Mouse (Mus musculus): ENCODE results near the gene Cblc.
A peak's percentile ranks its signal among the peaks of the same experiment; 100 is the strongest.
"Not testable (repeated sequence)": the region's sequence is repeated elsewhere in the genome, so short reads cannot be mapped to it uniquely, and the experiment has no call there.

Gene Cblc

GRCm38 (mm10) chr7:19818875-19819274 is 22.3 kb upstream of the Cblc start:
- no peak for DNase-seq (ENCODE audit: low spot score in 2 of 2)

- DNase-seq (ENCODE audit: low spot score in 2 of 2): no peak
Measured at GRCm38 (mm10) chr7:19818440-19818839, 21.8 kb upstream of the Cblc start.

GRCm38 (mm10) chr7:19817382-19818105 is 20.9 kb upstream of the Cblc start:
- DNase-seq (ENCODE audit: low spot score in 2 of 2): peak; percentile 64 to 72

- DNase-seq (ENCODE audit: low spot score in 2 of 2): peak; percentile 72 to 77
Measured at GRCm38 (mm10) chr7:19816224-19816771, 19.7 kb upstream of the Cblc start.

GRCm38 (mm10) chr7:19815296-19816223 is 19.0 kb upstream of the Cblc start:
- no peak for DNase-seq (ENCODE audit: low spot score in 2 of 2)

- DNase-seq (ENCODE audit: low spot score in 2 of 2): no peak
Measured at GRCm38 (mm10) chr7:19813579-19814122, 17.0 kb upstream of the Cblc start.

- DNase-seq (ENCODE audit: low spot score in 2 of 2): no peak
Measured at GRCm38 (mm10) chr7:19813161-19813560, 16.6 kb upstream of the Cblc start.

GRCm38 (mm10) chr7:19811114-19811513 is 14.5 kb upstream of the Cblc start:
- peak; percentile 41 to 63 for DNase-seq (ENCODE audit: low spot score in 2 of 2)

- DNase-seq (ENCODE audit: low spot score in 2 of 2): no peak
Measured at GRCm38 (mm10) chr7:19809369-19809768, 12.8 kb upstream of the Cblc start.

GRCm38 (mm10) chr7:19806356-19806969 is 9.9 kb upstream of the Cblc start:
- DNase-seq (ENCODE audit: low spot score in 2 of 2): no peak

GRCm38 (mm10) chr7:19802995-19803394 is 6.4 kb upstream of the Cblc start:
- peak; percentile 41 to 70 for DNase-seq (ENCODE audit: low spot score in 2 of 2)

GRCm38 (mm10) chr7:19800764-19801163 is 4.2 kb upstream of the Cblc start:
- no peak for DNase-seq (ENCODE audit: low spot score in 2 of 2)

- DNase-seq (ENCODE audit: low spot score in 2 of 2): no peak
Measured at GRCm38 (mm10) chr7:19796254-19796653, 355 bp downstream of the Cblc start.

GRCm38 (mm10) chr7:19795236-19795635 is 1.4 kb downstream of the Cblc start:
- no peak for DNase-seq (ENCODE audit: low spot score in 2 of 2)

- no peak for DNase-seq (ENCODE audit: low spot score in 2 of 2)
Measured at GRCm38 (mm10) chr7:19792701-19793630, 3.6 kb downstream of the Cblc start.

- not testable (repeated sequence) for DNase-seq (ENCODE audit: low spot score in 2 of 2)
Measured at GRCm38 (mm10) chr7:19791504-19791903, 5.1 kb downstream of the Cblc start.

- peak; percentile 72 to 86 for DNase-seq (ENCODE audit: low spot score in 2 of 2)
Measured at GRCm38 (mm10) chr7:19789904-19790347, 6.7 kb downstream of the Cblc start.

- DNase-seq (ENCODE audit: low spot score in 2 of 2): no peak
Measured at GRCm38 (mm10) chr7:19785874-19786458, 10.6 kb downstream of the Cblc start.

- no peak for DNase-seq (ENCODE audit: low spot score in 2 of 2)
Measured at GRCm38 (mm10) chr7:19784764-19785535, 11.7 kb downstream of the Cblc start.

Data from spleen, postnatal 14 days (tissue).